Mouse (Mus musculus): Measurements from ENCODE around the gene Trim2. TPM values are rescaled to one million over a fixed set of nuclear protein-coding genes. Genes with fewer than 3 reads are reported as not detected.
A peak's percentile ranks its signal among the peaks of the same experiment; 100 is the strongest.

Trim2 gene
- polyA plus RNA-seq, 2 experiments = 17.4 to 28.1 TPM

- TF ChIP-seq POLR2A (IDR thresholded peaks at IDR 0.05; ENCODE audit: borderline replicate concordance, extremely low read depth, insufficient read depth, insufficient read length) = no peak
- H3K4me2 ChIP-seq (replicated peaks; ENCODE audit: low read depth, low read length, severe bottlenecking) = 0 out of 2 replicates have a peak overlapping the region, but pooled peaks have one; percentile 31
- peak; percentile 40 for DNase-seq (ENCODE audit: low spot score)
- H3K4me1 ChIP-seq (ENCODE audit: control insufficient read depth, insufficient read depth, low read length) = peaks cover 5% of the 10 kb centered on the region; the same call in 1 of the 2 replicates
- no peaks in the 10 kb centered on the region for H3K9me3 ChIP-seq (ENCODE audit: control insufficient read depth, low read length)
- no peaks in the 10 kb centered on the region for H3K36me3 ChIP-seq (ENCODE audit: control insufficient read depth, insufficient read depth, low read length)
- no peak overlapping the region for H3K27ac ChIP-seq (replicated peaks; ENCODE audit: low read depth, low read length)
- no peak overlapping the region for H3K9ac ChIP-seq (ENCODE audit: low read depth, low read length, severe bottlenecking)
- peaks cover 5% of the 10 kb centered on the region; the same call in 1 of the 2 replicates for H3K27me3 ChIP-seq (ENCODE audit: control insufficient read depth, insufficient read depth, low read length)
- no peak overlapping the region for H3K4me3 ChIP-seq (replicated peaks; ENCODE audit: low read length)
- 45% methylated on average over 22 of the region's 22 CpGs for WGBS
- no peak for ATAC-seq (ENCODE audit: low FRiP score, low read depth)
These were observed 27.0 kb upstream of the Trim2 start for GRCm38 (mm10) chr3:84333400-84334349.

DNA sequence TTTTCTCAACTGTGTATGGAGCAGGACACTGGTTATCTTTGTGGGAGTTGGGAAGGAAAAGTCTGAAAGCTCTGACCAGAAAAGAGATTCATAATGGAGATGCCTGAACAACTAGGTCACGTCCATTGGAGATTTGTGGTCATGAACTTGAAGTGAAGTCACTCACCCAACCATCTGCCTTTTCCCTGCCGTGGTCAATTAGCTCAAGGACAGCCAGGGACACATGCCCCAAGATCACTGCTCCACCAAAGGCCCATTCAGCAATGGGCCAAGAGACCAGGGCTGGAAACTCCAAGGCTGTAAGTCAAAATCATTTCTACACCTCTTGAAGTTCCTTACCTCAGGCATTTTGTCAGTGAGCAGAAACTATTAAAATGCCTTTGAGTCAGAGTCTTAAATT lies 23.5 kb upstream of the Trim2 start:
- Histone ChIP-seq H3K27ac (replicated peaks; ENCODE audit: low read depth, low read length) (no peak overlapping the region), H3K9ac (ENCODE audit: low read depth, low read length, severe bottlenecking) (no peak overlapping the region), H3K36me3 (ENCODE audit: control insufficient read depth, insufficient read depth, low read length) (no peaks in the 10 kb centered on the region), H3K4me1 (ENCODE audit: control insufficient read depth, insufficient read depth, low read length) (peaks cover 5% of the 10 kb centered on the region; the same call in 1 of the 2 replicates), H3K27me3 (ENCODE audit: control insufficient read depth, insufficient read depth, low read length) (peaks cover 5% of the 10 kb centered on the region; the same call in 1 of the 2 replicates), H3K9me3 (ENCODE audit: control insufficient read depth, low read length) (no peaks in the 10 kb centered on the region), H3K4me3 (replicated peaks; ENCODE audit: low read length) (no peak overlapping the region), H3K4me2 (replicated peaks; ENCODE audit: low read depth, low read length, severe bottlenecking) (no peak overlapping the region)
- no peak for DNase-seq (ENCODE audit: low spot score)
- no peak for ATAC-seq (ENCODE audit: low FRiP score, low read depth)
- TF ChIP-seq POLR2A (IDR thresholded peaks at IDR 0.05; ENCODE audit: borderline replicate concordance, extremely low read depth, insufficient read depth, insufficient read length) = no peak
- WGBS = 72% methylated on average over 2 of the region's 2 CpGs

GRCm38 (mm10) chr3:84324967-84325441 lies 18.3 kb upstream of the Trim2 start:
- Histone ChIP-seq H3K9me3 (ENCODE audit: control insufficient read depth, low read length) (no peaks in the 10 kb centered on the region), H3K27ac (replicated peaks; ENCODE audit: low read depth, low read length) (no peak overlapping the region), H3K4me1 (ENCODE audit: control insufficient read depth, insufficient read depth, low read length) (peaks cover 7% of the 10 kb centered on the region), H3K4me3 (replicated peaks; ENCODE audit: low read length) (no peak overlapping the region), H3K36me3 (ENCODE audit: control insufficient read depth, insufficient read depth, low read length) (no peaks in the 10 kb centered on the region), H3K27me3 (ENCODE audit: control insufficient read depth, insufficient read depth, low read length) (no peaks in the 10 kb centered on the region), H3K9ac (ENCODE audit: low read depth, low read length, severe bottlenecking) (no peak overlapping the region), H3K4me2 (replicated peaks; ENCODE audit: low read depth, low read length, severe bottlenecking) (no peak overlapping the region)
- ATAC-seq (ENCODE audit: low FRiP score, low read depth) = no peak
- no peak for DNase-seq (ENCODE audit: low spot score)
- 80% methylated on average over 12 of the region's 12 CpGs for WGBS
- no peak for TF ChIP-seq POLR2A (IDR thresholded peaks at IDR 0.05; ENCODE audit: borderline replicate concordance, extremely low read depth, insufficient read depth, insufficient read length)

DNA sequence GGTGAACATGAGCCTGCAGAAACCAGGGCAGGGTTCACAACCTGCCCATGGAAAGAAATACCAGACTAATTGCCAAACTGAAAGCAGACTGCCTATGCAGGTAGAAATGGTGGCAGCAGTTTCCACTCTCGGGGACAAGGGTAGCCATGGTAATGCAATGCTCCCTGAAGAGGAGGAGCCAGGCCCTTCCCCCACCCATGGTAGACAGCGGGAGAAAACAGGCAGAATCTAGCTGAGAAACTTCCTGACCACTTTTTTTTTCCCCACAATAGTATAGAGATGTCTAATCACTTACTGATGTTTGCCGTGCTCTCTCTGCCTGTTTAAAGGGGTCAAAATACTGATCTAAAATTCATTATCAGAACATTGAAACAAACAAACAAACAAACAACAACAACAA lies 17.8 kb upstream of the Trim2 start:
- H3K9ac ChIP-seq (ENCODE audit: low read depth, low read length, severe bottlenecking) = no peak overlapping the region
- H3K4me3 ChIP-seq (replicated peaks; ENCODE audit: low read length) = no peak overlapping the region
- H3K4me2 ChIP-seq (replicated peaks; ENCODE audit: low read depth, low read length, severe bottlenecking) = no peak overlapping the region
- DNase-seq (ENCODE audit: low spot score) (no peak), ATAC-seq (ENCODE audit: low FRiP score, low read depth) (no peak)
- TF ChIP-seq POLR2A (IDR thresholded peaks at IDR 0.05; ENCODE audit: borderline replicate concordance, extremely low read depth, insufficient read depth, insufficient read length) = no peak
- H3K27me3 ChIP-seq (ENCODE audit: control insufficient read depth, insufficient read depth, low read length) = no peaks in the 10 kb centered on the region
- 26% methylated on average over 3 of the region's 3 CpGs for WGBS
- peaks cover 7% of the 10 kb centered on the region for H3K4me1 ChIP-seq (ENCODE audit: control insufficient read depth, insufficient read depth, low read length)
- no peak overlapping the region for H3K27ac ChIP-seq (replicated peaks; ENCODE audit: low read depth, low read length)
- no peaks in the 10 kb centered on the region for H3K9me3 ChIP-seq (ENCODE audit: control insufficient read depth, low read length)
- H3K36me3 ChIP-seq (ENCODE audit: control insufficient read depth, insufficient read depth, low read length) = no peaks in the 10 kb centered on the region

DNA sequence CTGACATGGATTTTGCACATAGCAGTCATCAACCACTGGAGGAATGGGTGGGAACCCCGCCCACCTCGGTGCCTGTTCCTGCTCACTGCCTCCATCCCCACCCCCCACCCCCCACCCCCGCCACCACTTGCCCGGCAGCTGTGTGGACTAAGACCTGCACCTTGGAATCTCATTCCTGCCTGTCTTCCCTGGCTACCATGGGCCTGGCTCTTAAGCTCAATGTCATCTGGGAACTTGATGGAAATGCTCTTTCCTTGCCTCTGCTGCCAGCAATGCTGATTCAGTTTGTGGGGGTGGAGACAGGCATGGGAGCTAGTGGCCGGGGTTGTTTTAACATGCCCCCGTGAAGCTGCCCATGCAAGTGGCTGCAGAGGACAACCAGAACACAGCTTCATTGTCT lies 17.3 kb upstream of the Trim2 start:
- H3K9ac ChIP-seq (ENCODE audit: low read depth, low read length, severe bottlenecking) = no peak overlapping the region
- DNase-seq (ENCODE audit: low spot score) (no peak), ATAC-seq (ENCODE audit: low FRiP score, low read depth) (no peak)
- H3K4me2 ChIP-seq (replicated peaks; ENCODE audit: low read depth, low read length, severe bottlenecking) = no peak overlapping the region
- WGBS = 30% methylated on average over 6 of the region's 6 CpGs
- H3K27ac ChIP-seq (replicated peaks; ENCODE audit: low read depth, low read length) = no peak overlapping the region
- no peaks in the 10 kb centered on the region for H3K36me3 ChIP-seq (ENCODE audit: control insufficient read depth, insufficient read depth, low read length)
- H3K9me3 ChIP-seq (ENCODE audit: control insufficient read depth, low read length) = no peaks in the 10 kb centered on the region
- H3K27me3 ChIP-seq (ENCODE audit: control insufficient read depth, insufficient read depth, low read length) = no peaks in the 10 kb centered on the region
- no peak overlapping the region for H3K4me3 ChIP-seq (replicated peaks; ENCODE audit: low read length)
- H3K4me1 ChIP-seq (ENCODE audit: control insufficient read depth, insufficient read depth, low read length) = peaks cover 7% of the 10 kb centered on the region
- no peak for TF ChIP-seq POLR2A (IDR thresholded peaks at IDR 0.05; ENCODE audit: borderline replicate concordance, extremely low read depth, insufficient read depth, insufficient read length)

Data from limb, embryonic 14.5 days (tissue).